Mouse (Mus musculus) gastrocnemius, adult 18-20 months (tissue): Measurements from ENCODE around the gene Dazap2. TPM values are rescaled to one million over a fixed set of nuclear protein-coding genes. Genes with fewer than 3 reads are reported as not detected.
A peak's percentile ranks its signal among the peaks of the same experiment; 100 is the strongest.

Experiments used
- DNase-seq: peaks from one replicate; pipeline ENCODE4 v3.0.0; 2021; ENCODE audit warnings: low spot score
- total RNA-seq, 2 experiments: library from RNA; stranded (reverse); gene quantifications; 2 replicates each; pipeline ENCODE4 v1.2.3; 2021

Gene Dazap2
- total RNA-seq, 2 experiments from 2014 or later, result 71.6 to 73.4 TPM

DNA sequence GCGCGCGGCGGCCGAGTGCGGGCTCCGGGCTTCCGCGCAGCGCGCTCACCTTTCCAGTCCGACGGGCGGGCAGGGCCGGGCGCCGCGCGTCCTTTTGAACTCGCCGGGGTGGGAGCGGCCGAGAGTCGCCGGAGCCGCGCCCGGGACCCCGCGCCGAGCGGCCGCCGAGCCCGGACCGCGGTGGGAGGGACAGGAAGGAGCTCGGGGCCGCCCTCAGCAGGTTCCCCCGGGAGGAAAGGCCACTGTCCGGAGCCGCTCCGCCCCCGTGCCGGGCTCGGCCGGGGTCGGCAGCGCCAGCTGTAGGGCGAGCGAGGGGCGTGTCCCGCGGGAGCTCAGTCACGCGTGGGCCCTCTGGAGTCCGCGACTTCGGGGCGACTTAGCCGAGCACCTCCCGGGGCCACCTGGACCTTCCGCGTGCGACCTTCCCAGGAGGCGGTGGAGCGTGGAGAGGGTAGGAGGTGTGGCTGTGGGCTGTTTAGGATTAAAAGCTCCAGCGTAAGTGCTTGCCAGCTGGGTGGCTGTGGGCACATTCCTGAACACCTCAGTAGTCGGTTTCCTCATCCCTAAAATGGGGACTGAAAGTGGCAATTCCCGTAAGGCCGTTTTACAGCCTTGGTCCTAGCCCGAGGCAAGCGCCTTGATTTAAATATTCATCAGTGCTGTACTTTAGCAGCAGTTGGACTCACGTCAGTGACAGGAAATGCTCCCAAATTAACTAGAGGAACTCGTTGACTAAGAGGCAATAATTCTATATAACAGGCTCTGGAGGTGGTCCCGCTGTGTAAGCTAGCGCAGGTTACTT, 21.8 kb downstream of the Dazap2 start, which contains the start of gene Smagp:
Smagp (minus strand) TSS at position 241 of the 802 bp plus-strand sequence.
- DNase-seq, result no peak

GRCm38 (mm10) chr15:100637661-100638060, 22.5 kb downstream of the Dazap2 start:
- no peak for DNase-seq

GRCm38 (mm10) chr15:100639972-100640750, 25.0 kb downstream of the Dazap2 start:
- no peak for DNase-seq

DNA sequence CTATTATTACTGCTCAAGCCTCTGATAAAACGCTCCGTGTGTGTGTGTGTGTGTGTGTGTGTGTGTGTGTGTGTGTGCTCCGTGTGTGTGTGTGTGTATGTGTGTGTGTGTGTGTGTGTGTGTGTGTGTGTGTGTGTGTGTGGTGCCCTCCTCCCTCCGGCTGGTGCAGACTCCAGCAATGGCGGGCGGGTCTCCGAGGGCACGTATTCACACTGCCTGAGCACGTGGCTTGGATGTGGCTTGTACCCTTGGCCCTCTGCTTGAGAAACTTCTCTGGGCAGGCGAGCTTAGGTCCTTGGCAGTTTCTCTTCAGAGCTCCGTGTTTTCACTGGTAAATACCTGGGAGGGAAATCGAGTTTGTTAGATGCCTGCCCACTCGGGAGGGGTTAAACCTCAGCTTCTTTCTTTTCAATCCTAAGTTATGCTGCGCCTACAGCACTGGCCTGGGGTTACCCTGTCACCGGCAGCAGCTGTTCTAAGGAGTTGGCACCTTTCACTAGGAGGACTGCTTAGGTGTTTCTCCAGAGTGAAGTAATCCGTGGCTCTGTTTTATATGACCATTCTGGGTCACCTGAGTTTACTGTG, 26.2 kb downstream of the Dazap2 start:
- no peak for DNase-seq

GRCm38 (mm10) chr15:100642451-100642850, 27.3 kb downstream of the Dazap2 start:
- no peak for DNase-seq

DNA sequence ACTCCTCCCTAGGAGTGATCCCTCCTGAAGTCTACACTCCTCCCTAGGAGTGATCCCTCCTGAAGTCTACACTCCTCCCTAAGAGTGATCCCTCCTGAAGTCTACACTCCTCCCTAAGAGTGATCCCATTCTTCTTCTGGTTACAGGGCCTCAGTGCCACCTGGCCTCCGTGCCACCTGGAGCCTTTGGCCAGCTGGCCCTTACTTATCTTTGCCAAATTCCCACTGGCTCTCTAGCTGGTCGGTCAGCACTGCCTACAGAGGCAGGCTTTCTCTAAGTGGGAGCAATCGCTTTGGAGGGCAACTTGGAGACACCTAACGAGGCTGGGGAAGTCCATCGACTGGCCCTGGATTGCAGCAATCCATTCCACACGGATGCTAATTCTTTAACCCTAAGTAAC, 31.0 kb downstream of the Dazap2 start:
- no peak for DNase-seq

DNA sequence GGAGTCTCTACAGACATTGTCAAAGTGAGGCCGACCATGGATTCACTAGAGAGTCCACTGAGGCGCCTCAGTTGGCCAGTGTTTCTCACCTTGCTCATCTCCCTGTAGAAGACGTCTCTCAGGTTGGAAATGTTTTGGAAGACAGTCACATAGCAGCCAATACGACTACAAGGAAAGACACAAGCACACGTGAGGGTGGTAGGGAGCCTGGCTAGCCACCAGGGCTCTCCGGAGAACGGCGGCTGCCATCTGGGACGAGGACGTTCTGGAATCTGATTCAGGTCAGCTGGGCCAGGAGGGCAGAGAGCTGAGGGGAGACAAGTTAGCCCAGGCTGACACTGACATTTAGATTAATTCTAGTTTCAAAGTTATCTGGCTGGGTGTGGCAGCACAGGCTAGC, 35.0 kb downstream of the Dazap2 start:
- DNase-seq, result no peak

GRCm38 (mm10) chr15:100651610-100652009, 36.5 kb downstream of the Dazap2 start:
- no peak for DNase-seq

GRCm38 (mm10) chr15:100654271-100654670, 39.1 kb downstream of the Dazap2 start:
- no peak for DNase-seq

DNA sequence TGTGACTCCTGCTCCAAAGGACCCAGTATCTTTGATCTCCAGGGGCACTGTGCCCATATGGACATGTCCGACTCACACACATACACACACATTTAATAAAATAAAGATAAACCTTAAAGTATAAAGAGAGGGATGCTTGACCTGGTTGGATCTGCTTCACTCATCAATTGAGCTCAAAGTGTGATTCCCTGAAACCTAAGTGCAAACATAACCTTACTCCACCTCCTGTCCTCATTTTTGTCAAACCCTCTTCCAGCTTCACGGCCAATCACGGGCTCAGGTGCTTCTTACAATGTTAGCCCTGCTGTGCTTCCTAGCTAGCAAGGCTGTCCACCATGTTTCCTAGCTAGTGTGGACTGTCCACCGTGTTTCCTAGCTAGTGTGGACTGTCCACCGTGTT, 40.1 kb downstream of the Dazap2 start:
- DNase-seq, result no peak

DNA sequence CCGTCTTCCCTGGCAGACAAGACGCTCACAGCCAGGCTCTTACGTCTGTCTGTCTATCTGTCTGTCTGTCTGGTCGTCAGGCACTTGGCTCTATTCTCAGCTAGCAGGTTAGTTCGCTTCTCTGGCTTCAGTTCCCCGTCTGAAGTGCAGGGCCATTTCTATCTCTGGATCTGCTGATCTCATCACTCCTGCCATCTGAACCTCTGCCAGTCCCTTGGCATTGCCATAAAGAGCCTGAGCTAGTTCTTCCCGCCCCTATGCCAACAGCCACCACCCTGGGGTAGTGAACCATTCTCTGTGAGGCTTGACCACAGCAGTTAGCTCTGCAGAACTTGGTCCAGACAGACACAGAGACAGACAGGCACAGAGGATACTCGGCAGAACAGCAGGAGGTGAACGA, 45.2 kb downstream of the Dazap2 start:
- peak; percentile 83 for DNase-seq

DNA sequence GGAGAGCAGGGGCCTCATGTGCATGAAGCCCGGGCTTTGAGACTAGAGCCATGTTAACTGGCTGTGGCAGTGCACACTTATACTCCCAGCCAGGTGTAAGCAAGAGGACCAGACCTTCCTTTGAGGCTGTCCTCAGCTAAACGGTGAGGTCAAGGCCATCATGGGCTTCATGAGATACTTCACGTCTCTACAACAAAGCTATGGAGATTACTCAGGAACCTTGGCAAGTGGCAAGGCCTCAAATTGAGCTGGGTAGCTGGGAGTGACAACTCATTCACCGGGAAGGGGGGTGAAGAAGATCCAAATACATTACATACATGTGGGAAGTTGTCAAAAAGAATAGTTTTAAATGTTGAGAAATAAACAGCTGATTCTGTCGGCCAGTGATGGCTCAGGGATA, 45.7 kb downstream of the Dazap2 start:
- DNase-seq, result no peak

DNA sequence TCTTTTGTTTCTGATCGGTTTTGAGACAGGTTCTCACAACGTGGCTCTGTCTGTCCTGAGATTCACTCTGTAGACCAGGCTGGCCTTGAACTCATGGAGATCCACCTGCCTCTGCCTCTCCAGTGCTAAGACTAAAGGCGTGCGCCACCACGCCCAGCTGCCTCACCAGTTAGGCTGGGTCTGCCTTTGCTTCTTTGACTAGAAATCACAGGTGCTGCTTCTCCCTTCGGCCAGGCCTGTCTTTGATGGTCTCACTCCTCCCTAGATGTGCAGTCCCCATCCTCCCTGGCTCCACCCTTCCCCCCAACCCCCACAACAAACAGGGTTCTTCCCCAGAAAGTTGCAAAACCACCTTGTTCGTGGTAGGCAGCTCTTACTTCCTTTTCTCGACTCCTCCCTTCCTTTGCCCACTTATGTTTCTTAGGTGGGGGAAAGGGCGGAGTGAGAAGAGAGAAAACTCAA, 49.7 kb downstream of the Dazap2 start:
- DNase-seq, result no peak

DNA sequence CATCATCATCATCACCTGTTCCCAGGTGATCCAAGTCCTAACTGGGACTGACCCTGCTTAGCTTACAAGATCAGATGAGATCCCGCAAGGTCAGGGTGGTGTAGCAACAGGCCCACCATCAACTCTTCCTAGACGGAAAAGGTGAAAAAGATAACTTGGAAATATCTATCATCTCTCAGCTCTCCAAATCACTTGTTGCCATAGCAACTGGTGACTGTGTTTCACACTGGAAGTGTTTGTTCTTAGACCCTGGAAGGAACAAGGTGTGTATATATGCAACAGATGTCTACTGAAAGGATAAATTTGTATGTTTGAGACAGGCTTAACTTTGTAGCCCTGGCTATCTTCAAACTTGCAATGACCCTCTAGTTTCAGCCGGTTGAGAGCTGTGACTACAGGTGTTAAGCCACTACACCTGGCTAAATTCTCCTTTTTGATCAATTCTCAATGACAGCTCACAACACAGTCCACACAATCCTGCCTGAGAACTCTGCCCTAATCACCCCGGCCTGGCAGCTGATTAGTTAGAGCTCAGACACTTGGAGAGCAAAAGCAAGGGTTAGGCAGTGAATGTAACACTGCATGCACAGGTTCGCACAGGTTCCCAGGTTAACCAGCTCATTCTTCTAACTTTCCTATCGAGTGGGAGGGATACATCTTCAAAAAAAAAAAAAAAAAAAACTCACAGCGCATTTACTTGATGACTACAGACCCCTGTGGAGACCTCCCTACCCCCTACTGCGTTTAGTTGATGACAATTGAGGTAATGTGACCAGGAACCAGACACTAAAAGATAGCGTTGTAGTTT, 50.5 kb downstream of the Dazap2 start:
- no peak for DNase-seq

DNA sequence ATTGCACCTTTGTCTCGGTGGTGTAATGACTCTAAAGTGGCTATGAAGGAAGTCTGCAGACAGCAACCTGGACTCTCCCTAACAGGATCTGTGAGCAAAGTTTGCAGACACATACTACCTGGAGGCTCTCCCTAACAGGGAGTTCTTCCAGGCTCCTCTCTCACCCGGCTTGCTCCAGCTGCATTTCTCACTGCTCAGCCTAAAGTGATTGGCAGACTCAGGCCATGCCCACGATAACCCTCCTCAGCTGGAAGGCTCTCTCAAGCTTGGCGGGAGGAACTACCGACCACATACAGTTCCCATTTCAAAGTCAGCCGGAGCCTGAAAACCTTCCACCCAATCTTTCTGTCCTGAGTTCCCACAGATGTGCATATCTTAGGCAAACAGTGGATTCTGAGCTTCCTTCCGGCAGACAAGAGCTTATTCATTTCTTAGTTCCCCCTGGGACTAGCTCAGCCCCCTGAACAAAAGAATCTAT, 51.1 kb downstream of the Dazap2 start:
- DNase-seq, result no peak

GRCm38 (mm10) chr15:100666851-100667250, 51.7 kb downstream of the Dazap2 start:
- no peak for DNase-seq

DNA sequence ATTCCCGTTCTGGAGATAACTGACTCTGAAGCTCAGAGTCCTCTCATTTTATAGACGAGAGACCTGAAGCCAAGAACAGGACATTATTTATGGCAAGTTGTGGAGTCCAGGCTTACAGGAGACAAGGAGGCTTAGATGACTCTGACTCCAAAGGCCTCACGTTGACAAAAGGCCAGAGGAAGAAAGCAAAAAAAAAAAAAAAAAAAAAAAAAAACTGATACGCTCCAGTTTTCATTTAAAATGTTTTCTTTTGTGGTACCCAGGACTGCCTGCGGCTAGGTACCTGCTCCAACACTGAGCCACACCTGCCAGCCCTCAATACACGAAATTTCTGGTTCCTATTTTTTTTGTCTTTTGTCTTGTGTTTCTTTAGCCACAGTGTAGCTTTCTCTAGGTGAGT, 52.3 kb downstream of the Dazap2 start:
- no peak for DNase-seq

GRCm38 (mm10) chr15:100667871-100668545, 52.9 kb downstream of the Dazap2 start:
- DNase-seq, result no peak

DNA sequence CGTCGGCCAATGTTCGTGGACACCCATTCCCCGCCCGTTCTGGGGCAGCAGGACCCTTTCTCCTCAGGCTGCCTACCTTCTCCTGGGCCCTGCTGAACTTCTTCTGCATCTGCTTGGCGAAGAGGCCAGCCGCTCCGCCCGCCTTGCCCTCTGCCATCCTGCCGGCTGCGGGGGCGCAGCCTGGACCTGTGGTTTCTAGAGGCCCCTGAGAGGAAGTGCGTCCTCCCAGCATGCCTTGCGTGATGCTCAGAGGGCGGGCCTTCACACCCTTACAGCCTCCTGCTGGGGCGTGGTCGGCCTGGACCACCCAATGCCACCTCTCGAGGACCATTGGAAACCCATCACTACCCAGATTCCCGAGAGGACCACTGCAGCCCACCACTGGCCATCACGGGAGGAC, 54.2 kb downstream of the Dazap2 start, which contains the start of gene Bin2:
Bin2 (minus strand) TSS at position 217 of the 400 bp plus-strand sequence.
- no peak for DNase-seq

DNA sequence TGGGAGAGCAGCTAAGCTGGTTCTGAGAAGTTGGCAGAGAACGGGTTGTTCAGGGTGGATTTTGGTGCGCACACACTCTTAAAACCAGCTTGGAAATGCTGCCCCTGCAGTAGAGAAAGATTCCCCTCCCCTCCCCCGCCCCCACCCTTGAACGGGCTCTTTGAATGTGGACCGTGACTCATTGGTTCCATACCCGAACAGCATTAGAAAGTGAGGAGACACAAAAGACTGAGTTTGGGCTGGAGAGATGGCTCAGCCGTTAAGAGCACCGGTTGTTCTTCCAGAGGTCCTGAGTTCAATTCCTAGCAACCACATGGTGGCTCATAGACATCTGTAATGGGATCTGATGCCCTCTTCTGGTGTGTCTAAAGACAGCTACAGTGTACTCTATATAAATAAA, 54.9 kb downstream of the Dazap2 start:
- no peak for DNase-seq
